Mouse (Mus musculus): ENCODE results near the gene Pnpla7.
"Not testable (repeated sequence)": the region's sequence is repeated elsewhere in the genome, so short reads cannot be mapped to it uniquely, and the experiment has no call there.

The Pnpla7 gene

DNA sequence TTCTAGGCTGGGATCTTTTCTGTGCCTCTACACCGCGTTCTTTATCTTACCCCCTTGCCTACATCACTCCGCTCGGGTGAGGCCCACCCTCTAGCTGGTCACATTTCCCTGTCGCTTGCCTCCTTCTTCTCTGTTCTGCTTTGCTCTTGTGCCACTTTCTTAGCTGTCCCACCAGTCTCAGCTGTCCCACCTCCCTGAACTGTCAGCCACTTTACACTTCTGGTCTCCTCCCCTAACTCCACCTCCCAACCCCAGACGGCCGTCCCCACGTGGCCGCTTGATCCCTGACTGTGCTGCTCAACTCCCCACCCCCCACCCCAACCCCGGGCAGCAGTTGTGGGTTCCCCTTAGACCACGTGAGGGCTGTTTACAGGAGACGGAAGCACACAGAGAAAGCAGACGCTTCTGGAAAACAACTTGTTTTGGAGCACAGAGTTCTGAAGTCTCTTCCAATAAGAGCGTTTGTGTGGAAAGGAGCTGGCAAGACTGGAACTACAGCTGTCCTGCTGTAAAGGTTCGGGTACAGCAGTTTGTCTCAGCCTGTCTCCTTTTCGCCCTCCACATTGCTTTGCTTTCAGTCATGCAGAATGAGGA lies at the start of gene Pnpla7:
Gene Pnpla7, plus strand, starts transcription at position 330 of the 594 bp plus-strand sequence.
- peak; percentile 87 for DNase-seq

DNA sequence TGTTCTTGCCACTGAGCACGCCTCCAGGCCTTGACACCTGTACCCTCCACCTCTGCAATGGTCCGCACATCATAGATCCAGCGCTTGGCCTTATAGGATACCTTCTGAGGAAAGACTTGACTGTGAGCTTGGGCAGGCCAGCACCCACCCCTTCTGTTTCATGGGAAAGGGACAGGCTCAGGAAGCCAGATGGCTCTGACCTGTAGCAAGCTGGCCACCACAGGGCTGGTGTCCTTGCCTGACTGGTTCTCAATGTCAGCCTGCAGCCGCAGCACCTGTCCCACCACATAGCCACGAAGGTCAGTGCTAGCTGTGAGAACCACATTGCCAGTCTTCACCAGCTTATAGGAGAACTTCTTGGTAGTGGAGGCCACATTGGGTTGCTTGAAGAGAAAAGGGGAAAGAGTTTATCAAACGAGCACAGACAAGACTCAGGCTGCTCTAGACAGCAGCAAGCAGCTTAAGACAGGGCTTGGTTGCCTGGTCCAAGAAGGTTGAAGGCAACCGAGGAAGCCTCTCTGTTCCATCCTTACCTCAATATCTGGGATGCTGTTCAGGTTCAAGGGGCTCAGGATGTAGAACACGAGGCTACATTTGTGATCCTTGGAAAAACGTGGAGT lies 49.4 kb upstream of the Pnpla7 start:
- no peak for DNase-seq

DNA sequence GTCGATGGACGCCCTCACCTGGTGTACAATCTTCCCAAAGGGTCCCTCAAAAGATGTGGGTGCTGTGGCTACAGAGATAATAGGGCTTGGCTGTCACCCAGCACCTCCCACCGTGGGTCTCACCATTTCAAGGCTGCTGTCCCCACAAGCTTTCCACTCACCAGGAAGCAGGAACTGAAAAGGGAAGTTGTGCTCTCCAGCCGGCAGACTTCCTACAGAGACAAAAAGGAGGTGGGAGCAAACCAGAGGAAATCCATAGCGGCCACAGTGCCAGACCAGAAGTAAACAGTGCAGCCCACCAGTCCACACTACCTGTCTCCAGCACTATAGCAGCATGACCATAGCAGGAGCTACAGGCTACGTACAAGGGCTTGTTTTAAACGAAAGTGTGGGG lies 48.9 kb upstream of the Pnpla7 start:
- DNase-seq = no peak

DNA sequence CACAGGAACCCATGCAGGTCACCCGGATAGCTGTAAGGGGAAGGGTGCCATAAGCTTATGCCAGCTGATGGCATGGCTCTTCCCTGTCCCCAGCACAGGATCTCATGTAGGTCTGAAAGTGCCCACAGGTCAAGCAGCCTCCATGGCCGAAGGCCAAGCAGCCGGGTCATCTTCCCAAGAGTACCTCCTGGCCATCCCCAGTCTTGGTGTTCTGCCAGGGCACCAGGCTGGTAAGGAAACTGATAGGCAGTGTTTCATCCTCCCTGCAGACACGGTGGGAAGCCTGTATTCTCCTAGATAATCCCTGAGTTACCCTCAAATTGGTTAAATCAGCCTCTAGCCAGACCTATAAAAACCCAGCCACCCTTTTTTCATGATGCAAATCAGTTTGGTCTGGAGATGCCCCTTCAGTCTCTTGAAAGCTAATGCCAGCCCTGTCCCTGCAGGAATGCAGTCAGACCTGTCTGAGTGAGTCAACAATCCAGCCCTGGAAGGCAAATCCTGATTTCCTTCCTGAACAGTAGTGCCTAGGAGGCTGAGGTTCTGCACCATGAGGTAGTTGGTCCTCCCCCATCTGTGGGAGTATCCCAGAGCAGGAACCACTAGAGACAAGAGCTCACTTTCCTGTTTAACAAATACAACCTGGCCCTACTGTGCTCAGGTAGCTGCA lies 47.9 kb upstream of the Pnpla7 start:
- no peak for DNase-seq

DNA sequence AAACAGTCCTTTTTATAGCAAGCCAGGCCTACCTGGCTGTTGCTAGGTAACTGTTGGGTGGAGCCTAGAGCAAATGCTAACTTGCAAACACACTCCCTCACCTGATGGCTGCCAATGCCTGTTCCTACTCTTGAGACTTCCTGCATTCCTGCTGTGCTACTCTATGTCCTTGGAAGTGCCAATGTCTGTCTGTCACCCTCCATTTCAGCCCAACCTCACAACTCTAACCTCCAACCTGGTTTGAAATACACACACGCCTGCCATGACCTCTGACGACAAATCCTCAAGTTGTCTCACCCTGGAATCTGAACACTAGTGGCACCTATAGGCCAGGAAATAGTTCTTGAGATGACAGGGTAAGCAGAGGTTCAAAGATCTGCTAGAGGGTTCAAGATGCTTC lies 46.7 kb upstream of the Pnpla7 start:
- no peak for DNase-seq

DNA sequence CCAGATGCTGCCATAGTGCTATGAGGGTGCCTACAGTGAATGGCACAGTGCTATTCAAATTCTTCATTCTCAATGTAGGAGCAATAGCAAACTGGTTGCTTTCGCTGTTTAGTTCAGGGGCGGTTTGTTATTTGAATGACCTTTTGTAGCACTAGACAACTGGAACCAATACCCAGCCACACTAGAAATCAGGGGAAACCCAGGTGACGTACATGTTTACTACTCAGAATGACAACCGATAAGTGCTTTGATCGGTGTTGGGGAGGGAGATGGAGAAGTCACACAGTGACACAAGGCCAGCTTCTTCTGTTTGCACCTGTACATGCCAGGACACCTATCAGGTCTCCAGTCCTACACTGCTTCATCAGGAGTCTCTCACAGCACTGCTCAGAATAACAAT lies 46.2 kb upstream of the Pnpla7 start:
- DNase-seq = no peak

DNA sequence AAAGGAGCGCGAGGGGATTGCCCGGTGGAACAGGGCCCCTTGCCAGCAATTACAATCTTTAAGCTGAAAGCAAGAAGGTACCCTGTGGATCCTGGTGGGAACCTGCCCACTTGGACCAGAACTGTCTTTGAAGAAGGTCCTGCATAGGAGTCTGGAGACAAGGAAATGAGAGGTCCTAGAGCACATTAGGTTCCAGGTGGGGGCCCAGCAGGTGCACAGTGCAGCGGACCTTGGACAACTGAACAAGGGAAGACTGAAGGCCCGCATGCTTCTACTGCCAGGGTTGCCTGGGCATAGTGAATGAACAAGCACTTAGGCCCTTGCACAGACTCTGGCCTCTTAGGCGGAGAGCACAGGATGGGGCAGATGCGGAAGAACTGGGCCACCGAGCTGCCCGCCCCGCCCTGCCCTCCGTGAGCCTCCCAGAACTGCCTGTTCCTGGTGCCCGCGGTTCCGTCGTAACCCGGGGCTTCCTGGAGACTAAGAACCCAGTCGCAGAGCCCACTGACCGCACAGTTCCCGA lies 41.3 kb upstream of the Pnpla7 start:
- DNase-seq = peak; percentile 36

DNA sequence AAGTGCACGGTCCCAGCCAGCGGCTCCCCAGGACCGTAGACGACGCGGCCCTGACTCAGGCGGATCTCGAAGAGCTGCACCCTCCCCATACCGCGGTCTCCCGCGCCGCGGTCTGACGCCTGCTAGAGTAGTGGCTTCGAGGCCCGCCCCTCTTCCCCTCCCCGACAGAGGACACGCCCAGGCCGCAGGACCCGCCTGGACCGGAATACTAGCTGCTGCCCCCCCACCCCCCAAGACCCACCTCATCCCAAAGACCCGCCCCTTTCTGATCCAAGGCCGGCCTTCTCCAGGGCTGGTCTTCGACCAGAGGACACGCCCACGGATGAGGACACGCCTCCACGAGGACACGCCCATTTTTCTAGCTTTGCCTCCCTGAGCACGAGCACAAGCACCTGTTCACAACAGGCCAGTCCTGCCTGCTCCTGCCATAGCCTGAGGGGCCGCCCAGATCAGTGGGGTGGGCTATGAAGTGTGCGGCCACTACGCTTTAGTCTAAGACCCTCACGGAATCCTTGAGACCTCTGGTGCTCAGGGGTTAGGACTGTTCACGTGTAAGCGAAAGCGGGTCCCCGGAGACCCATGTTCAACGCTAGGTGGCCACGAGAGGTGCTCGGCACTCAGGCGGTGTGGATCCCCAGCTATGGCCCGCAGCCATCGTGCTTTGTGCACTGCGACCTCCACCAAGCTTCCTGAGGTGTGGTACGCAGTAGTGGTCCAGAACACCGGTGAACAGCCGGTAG lies 40.6 kb upstream of the Pnpla7 start, which contains the start of gene Arrdc1:
Gene Arrdc1, minus strand, starts transcription at position 196 of the 740 bp plus-strand sequence.
- peak; percentile 92 for DNase-seq

DNA sequence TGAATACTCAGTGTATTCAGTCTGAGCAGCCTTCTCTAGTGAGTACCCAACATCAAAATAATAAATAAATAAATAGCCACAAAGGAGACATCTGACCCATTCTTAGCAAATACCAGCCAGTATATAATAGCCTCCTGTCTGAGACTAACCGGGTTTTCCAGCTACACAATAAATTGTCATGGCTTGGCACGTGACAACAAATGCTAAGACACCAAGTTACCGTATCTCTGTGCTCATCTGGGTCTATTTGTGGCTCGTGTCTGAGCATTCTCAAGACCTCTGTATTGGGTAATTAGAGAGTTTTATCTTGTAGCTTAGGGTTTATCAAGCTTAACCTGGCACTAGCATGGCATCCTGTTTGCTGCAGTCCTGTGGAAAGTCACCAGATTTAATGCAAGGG lies 33.7 kb upstream of the Pnpla7 start:
- DNase-seq = no peak

DNA sequence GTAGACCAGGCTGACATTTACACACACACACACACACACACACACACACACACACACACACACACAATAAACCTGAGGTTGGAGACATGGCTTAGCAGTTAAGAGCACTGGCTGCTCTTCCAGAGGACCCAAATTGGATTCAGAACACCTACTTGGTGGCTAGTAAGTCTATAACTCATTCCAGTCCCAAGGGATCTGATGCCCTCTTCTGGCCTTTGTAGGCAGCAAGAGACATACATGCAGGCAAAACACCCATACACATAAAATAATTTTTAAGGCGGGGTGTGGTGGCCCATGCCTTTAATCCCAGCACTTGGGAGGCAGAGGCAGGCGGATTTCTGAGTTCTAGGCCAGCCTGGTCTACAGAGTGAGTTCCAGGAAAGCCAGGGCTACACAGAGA lies 31.5 kb upstream of the Pnpla7 start:
- DNase-seq = not testable (repeated sequence)

DNA sequence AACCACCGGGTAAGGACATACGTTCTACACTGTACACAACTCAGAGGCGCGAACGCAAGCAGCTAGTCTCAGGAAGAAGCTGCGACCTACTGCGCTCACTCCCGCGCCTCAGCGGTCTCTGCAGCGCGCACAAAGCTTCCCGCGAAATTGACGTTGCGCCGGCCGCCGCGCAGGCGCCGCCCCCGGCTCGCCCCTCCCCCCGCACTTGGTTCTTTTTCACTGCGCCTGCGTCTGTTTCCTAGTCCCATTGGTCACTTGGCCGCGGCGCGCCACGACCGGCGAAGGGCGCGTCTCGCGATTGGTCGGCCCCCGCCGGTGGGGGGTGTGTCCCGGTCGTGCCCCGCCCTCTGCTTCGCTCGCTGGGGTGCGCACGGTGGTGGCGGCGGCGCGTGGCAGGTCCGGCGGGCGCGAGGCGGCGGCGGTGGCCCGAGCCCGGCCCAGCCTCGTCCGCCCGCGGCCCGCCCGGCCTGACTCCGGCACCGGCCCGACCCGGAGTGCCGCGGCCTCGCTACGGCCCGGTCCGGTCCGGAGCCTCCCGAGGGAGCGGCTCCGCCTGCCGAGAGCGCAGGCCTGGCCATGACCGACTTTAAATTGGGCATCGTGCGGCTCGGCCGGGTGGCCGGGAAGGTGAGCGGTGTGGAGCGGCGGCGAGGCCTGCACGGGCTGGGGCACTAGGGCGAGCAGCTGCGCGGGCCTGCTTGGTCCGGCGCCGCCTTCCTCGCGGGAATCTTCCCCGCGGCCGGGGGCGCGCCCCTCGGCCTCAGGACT lies 26.2 kb upstream of the Pnpla7 start, which contains the start of gene Zmynd19:
Gene Zmynd19, plus strand, starts transcription at position 372 of the 768 bp plus-strand sequence.
- peak; percentile 97 for DNase-seq

DNA sequence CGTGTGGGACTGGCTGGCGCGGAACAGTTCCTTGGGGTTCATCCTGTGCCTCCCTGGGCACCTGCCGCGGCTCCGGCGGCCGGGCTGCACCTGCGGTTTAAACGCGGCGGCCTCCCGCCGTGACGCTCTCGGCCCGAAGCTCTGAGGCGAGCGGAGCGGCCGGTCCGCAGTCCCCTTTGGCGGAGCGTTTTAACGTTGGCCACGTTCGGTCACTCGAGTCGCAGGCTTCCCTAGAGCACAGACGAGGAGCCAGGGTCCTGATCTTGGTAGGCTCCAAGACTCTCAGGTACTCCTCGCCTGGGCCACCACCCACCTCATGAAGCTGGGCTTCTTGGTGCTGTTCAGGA lies 25.7 kb upstream of the Pnpla7 start:
- no peak for DNase-seq

DNA sequence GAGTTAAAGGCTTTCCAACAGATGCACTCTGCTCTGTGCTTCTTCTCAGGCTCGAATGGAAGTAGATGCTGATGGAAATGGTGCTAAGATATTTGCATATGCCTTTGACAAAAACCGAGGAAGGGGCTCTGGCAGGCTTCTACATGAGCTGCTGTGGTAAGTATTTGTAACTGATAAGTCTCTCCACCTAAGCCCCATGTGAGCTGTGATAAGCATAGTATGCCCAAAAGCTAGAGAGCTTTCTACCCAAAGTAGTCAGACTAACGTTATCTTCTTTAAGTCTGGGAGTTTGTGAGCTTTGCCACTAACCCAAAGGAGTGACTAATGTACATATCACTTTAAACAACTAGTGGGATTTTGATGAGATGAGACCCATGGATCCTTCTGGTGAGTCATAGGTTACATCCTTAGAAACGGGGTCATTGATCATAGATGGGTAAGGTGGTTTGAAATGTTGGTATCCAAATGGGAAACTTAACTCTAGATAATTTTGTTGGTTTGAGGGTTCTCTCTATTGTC lies 23.2 kb upstream of the Pnpla7 start:
- no peak for DNase-seq

DNA sequence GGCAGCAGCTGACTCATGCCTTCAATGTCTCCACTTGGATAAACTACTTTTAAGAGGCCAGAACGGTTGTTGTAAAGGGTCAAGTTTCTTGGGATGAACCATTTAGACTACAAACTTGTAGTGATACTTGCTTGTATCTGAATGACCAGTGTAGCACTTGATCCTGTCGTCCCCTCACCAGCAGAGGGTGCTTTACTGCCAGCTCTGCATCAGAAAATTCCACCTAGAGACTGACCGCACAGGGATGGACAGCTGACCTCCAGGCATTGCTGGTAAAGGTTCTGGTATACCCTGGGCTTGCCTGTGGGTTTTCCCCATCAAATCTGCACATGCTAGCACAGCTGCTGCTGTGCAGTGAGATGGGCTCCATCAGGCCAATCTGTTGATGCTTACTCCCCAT lies 14.9 kb upstream of the Pnpla7 start:
- DNase-seq = no peak

DNA sequence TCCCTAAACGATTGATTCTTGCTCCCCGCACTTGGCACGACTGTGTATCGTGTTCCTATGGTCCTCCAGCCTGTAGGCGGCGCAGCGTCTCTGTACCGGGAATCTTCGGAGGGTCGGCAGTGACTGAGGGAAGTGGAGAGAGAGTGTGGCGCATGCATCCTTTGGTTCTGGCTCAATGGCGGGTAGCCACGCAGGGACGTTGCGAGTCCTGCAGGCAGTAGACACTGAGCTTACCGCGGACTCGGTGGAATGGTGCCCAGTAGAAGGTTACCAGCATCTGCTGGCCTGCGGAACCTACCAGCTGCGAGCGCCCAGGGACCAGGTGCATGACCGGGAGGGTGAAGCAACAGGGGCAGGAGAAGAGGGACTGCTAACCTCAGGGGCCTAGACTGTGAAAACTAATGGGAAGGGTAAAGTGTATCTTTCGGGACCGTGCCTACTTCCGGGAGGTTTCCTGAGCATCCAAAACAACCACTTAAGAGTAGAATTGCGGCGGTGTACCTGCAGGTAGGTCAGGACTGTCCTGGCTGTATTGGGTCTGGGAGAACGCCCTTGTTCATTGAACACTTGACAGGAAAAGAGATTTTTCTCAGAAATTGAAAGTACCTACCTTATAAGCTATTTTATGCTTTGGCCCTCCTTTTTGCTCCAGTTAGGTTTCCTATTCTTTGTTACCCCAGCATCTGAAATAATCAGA lies 13.4 kb upstream of the Pnpla7 start, which contains the start of gene Dph7:
Gene Dph7, plus strand, starts transcription at position 97 of the 697 bp plus-strand sequence.
- DNase-seq = peak; percentile 84

DNA sequence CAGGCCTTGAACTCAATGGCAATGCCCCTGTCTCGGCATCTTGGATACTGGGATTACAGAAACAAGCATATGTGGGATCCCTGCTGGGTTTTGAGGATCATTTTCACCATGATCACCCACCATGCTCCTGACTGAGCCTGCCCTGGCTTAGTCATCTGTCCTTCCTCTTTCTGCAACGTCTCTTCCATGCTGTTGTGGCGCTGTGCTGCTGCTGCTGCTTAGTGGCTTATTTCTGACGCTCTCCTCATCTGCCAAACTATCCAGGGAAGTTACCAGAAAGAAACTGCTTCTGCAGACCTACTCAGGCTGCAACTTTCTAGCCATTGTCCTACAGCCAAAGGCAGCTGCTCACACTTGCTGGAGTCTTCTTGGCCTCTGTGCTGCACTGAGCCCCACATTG lies 5.4 kb upstream of the Pnpla7 start:
- no peak for DNase-seq

DNA sequence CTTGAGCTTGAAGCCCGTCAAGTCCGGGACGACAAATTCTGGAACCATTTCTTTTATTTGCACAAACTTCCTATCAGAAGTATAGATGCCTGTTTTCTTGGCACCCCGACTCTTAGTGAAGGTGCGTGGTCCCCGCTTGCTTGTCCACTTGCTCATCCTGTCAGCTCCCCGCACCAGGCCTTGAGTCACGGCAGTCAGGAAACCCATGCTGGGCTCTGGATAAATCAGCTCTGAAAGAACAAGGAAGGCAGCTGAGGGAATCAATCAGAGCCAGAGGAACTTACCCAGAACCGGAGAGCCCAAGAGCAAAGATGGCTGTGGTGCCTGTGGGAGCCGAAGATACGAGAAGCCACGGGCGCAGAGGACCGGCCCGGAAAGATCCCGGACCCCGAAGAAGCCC lies 1.4 kb upstream of the Pnpla7 start:
- peak; percentile 30 for DNase-seq

DNA sequence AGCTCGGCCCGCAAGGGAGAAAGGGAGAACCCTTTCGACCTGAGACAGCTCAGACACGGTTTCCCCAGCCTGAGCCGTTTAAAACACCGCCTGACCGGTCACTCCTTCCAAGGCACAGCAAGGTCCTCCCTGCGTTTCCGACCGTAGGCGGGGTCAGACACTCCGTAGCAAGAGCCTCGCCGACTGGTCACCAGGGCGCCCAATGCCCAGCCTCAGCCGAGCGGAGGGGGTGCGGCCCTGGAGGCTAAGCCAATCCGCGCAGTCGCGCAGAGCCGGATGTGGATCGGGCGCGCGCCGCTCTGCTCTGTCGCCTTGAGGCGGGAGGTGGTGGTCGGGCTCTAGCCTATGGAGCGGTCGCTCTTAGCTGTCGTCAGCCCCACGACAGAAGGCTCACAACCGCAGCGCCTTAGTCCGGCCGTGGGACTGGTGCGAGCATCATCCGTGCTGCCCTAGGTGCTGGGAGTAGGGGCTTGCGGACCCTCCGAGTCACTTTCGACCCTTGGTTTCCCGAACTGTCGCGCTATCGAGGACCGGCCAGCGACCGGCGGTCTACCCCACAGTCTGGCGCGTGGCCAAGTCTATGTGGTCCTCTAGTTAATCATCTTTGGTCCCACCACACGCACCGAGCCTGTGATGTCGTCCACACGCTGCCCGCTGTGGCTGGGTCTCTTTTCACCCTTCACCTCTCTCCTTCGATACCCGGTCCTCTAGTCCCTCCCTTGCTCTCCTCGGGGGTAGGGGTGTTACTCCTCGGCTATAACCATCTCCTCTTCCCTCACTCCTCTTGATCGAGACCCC lies 728 bp upstream of the Pnpla7 start, which contains the start of gene Mrpl41:
Gene Mrpl41, minus strand, starts transcription at position 193 of the 798 bp plus-strand sequence.
- DNase-seq = peak; percentile 98

DNA sequence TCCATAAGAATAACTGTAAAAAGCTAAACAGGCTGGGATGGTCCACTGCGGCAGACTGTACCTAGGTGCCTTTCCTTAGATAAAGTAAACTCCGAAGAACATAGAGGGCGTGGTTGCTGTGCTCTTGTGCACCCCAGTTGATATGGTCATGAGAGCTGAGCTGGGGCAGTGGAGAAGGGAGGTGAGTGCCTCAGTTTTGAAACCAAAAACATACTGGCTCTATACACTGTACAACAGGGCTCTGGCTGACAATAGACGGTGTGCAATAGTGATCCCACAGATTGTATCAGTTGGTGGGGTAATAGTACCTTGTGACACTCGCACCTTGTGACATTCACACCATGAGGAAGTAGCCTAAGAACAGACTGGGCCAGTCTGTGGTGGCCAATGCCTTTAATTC lies 1.1 kb downstream of the Pnpla7 start:
- no peak for DNase-seq

DNA sequence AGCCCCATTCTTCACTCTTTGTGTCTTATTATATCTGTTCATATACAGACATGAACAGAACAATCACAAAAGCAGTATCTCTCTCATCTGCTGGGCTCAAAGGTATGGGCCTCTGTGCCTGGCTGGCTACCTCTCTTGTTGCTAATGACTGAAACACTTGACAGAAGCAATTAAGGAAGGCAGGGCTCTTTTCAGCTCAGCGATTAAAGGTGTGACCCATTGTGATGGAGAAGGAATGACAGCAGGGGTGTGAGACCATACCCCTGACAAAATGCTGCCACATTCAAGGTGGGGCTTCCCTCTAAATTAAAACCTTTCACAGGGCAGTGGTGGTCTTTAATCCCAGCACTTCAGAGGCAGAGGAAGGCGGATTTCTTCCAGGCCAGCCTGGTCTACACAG lies 11.9 kb downstream of the Pnpla7 start:
- no peak for DNase-seq

DNA sequence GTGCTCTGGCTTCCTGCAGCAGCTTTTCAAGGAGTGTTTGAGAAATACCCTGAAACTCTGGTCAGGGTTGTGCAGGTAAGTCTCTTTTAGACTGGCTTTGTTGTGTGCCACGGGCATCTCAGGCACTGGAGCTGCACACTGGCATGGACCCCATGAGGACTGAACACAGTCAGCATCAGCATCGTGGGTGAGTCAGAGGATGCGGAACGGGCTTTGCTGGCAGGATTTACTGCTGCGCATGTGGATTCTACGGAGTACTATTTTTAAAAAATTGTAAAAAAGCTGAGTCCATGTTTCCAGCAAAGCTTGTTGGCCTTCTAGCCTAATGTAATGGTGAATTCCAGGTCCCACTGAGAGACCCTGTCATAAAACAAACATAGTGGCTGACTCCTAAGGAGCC lies 19.5 kb downstream of the Pnpla7 start:
- DNase-seq = peak; percentile 35

Measured in layer of hippocampus, adult 9-11 months (tissue).